Mouse (Mus musculus): ENCODE measurements around the gene Fam102a.
"Not testable (repeated sequence)": the region's sequence is repeated elsewhere in the genome, so short reads cannot be mapped to it uniquely, and the experiment has no call there.

The Fam102a gene

DNA sequence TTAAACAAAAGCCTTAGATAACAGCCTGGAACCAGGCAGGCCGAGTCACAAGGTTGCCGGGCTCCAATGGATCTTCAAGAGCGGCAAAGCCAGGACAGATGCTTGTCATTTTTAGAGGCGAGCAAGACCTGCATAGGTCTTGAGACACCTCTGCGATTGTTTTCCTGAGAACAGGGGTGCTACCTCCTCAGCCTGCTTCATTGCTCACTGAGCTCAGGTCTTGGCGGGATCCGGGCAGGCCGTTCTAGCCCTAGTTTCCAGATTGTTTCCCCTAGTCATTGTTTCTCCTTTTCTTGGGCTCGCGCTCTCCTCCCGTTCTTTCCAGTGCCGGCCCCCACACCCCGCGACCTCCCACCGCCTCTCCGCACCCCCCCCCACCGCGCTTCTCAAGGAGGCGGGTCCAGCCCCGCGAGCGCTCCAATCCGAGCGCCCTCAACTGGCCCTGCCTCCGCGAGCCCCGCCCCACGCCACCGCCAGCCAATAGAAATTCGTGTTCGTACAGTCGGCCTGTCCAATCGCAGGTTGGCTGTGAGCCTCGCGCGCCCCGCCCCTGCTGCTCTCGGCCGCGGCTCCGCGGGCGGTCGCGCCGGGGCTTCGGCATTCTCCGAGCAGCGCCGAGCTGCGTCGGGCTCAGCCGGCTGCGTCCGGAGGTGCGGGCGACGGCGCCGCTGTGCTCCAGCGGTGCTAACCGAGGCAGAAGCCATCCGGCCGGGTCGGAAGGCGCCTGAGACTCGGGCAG lies at the start of gene Fam102a:
TSS of gene Fam102a (plus strand) at position 600 of the 739 bp plus-strand sequence.
- in situ Hi-C loops (cut with MboI, MseI), result loop anchor here (10.0 kb wide), 1 partner anchor 580 kb away; the partner anchor contains the start of gene Aif1l

GRCm38 (mm10) chr2:32485751-32486150 lies 49.4 kb upstream of the Fam102a start:
- in situ Hi-C loops (cut with MboI, MseI), result loop anchor here (5.0 kb wide), 2 partner anchors 77 to 83 kb away; no protein-coding TSS in a partner anchor

- in situ Hi-C loops (cut with MboI, MseI), result loop anchor here (5.0 kb wide), 2 partner anchors 76 to 84 kb away; no protein-coding TSS in a partner anchor
Observed at GRCm38 (mm10) chr2:32486155-32486554, 49.0 kb upstream of the Fam102a start.

- in situ Hi-C loops (cut with MboI, MseI), result loop anchor here (5.0 kb wide), 2 partner anchors 75 to 85 kb away; no protein-coding TSS in a partner anchor
Observed at GRCm38 (mm10) chr2:32487124-32487623, 48.0 kb upstream of the Fam102a start.

DNA sequence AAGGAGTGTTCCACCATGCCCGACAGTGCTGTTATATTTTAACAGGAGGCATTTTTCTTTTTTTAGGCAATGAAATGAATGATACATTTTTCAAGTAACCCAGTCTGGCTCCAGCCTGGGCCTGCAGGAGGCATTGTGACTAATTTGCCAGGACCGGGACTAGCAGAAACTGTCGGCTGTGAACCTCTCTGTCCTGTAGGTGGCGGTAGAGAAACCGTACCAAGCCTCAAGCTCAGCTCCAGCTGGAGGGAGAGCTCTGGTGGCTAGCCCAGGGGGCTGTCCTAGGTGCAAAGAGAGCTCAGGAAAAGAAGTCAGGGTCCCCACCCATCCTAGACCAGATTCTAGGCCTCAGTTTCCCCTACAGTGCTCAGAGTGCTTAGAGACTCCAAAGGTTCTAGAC lies 46.5 kb upstream of the Fam102a start:
- in situ Hi-C loops (cut with MboI, MseI), result loop anchor here (5.0 kb wide), 2 partner anchors 74 to 86 kb away; no protein-coding TSS in a partner anchor

- in situ Hi-C loops (cut with MboI, MseI), result not testable (repeated sequence)
Observed at GRCm38 (mm10) chr2:32490730-32491129, 44.4 kb upstream of the Fam102a start.

GRCm38 (mm10) chr2:32492661-32493060 lies 42.5 kb upstream of the Fam102a start:
- in situ Hi-C loops (cut with MboI, MseI), result no loop called here

DNA sequence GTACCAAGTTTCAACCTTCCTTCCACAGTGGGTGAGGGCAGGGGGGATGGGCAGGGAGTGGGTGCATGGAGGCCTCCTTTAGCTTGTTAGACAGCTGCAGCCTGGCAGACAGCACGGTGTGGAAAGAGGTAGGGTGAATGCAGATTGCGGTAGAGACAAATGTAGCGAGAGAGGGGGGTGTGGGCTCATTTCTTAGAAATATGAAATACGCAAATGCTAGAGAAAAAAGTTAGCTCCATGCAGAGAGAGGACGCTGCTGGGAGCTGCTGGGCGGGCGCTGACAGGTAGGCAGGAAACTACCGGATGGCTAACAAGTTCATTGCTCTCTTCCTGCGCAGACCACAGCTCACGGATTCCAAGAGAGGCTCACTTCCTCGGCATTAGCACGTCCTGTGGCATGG lies 41.8 kb upstream of the Fam102a start:
- in situ Hi-C loops (cut with MboI, MseI), result no loop called here

- in situ Hi-C loops (cut with MboI, MseI), result no loop called here
Observed at GRCm38 (mm10) chr2:32494522-32494921, 40.6 kb upstream of the Fam102a start.

- in situ Hi-C loops (cut with MboI, MseI), result no loop called here
Observed at GRCm38 (mm10) chr2:32495185-32495726, 39.9 kb upstream of the Fam102a start.

DNA sequence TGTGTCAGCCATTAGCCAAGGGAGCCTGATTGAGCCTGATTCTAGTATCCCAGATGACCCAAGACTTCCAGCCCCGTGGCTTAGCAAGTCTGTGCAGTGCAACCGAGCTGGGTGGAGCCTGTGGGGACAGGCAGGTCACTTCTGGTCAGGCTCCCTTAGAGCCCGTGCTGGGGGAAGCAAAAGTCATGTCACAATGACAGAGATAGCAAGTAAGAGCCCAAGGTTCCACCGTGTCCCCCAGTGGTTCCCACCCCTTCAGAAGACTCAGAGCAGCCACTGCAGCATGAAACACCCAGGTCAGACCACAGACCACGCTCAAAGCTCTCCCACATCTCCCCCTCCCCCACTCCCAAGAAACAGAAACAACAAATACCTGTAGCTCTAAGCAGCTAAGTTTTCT lies 38.9 kb upstream of the Fam102a start:
- in situ Hi-C loops (cut with MboI, MseI), result no loop called here

GRCm38 (mm10) chr2:32499365-32499764 lies 35.8 kb upstream of the Fam102a start:
- in situ Hi-C loops (cut with MboI, MseI), result no loop called here

- in situ Hi-C loops (cut with MboI, MseI), result no loop called here
Observed at GRCm38 (mm10) chr2:32500461-32500860, 34.7 kb upstream of the Fam102a start.

GRCm38 (mm10) chr2:32501754-32502324 lies 33.3 kb upstream of the Fam102a start:
- in situ Hi-C loops (cut with MboI, MseI), result no loop called here

DNA sequence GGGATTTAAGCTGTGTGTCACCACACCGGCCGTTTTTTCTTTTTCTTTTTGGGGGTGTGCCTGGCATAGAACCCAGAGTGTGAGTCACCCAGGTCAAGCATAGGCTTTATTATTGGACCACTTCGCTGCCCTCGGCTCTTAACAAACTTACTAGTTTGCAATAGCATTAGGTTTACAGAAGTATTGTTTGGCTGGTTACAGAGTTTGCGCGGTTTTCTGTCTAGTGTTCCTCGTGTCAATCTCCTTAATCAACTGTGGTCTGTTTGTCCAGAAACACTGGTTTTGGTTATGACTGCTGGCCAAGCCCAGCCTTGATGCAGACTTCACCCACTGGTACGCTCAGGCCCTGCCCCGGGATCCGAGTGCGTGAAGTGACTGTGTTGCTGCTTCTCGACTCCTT lies 32.3 kb upstream of the Fam102a start:
- in situ Hi-C loops (cut with MboI, MseI), result no loop called here

GRCm38 (mm10) chr2:32503588-32503987 lies 31.5 kb upstream of the Fam102a start:
- in situ Hi-C loops (cut with MboI, MseI), result no loop called here

GRCm38 (mm10) chr2:32505536-32505935 lies 29.6 kb upstream of the Fam102a start:
- in situ Hi-C loops (cut with MboI, MseI), result no loop called here

DNA sequence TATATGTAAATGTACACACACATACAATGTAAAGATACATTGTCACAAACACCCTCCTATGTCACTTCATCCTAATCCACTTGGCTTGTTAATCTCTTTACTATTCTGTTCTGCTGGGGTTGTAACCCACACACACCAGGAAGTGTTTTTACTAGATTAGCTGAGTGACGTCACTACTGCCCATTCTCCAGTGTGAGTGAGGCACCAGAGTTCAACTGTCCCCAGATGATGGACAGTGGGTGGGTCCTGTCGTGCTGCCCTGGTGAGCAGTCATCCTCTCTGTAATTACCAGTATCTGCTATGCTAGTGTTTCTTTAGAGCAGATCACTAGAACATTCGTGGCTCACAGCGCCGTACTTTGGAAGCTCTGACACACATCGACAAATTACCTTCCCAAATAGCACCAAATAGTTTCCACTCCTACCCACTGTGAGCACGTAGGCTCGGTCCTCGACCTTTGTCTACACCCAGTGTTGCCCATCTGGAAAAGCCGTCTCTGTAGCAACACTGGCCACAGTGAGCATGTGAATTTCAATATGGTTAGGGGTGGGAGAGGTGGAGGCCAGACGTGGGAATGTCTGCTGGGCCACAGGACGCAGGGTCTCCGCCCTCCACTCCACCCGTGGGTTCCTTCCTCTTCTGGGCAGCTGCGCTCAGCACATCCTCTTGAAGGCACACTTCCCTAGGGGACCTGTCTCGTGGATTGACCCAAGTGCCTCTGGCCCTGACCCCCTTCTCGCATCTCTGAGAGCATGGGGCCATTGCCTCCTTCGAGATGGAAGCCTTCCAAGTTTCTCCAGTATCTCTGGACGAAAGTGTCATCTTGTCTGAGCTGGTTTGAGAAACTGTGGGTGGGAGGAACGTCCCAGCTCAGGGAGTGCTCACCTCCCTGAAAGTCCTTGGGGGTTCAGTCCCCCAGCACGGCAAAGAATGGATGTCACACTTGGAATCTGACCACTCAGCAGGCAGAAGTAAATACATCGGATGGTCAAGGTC lies 28.2 kb upstream of the Fam102a start:
- in situ Hi-C loops (cut with MboI, MseI), result no loop called here

- in situ Hi-C loops (cut with MboI, MseI), result no loop called here
Observed at GRCm38 (mm10) chr2:32507906-32508305, 27.2 kb upstream of the Fam102a start.

DNA sequence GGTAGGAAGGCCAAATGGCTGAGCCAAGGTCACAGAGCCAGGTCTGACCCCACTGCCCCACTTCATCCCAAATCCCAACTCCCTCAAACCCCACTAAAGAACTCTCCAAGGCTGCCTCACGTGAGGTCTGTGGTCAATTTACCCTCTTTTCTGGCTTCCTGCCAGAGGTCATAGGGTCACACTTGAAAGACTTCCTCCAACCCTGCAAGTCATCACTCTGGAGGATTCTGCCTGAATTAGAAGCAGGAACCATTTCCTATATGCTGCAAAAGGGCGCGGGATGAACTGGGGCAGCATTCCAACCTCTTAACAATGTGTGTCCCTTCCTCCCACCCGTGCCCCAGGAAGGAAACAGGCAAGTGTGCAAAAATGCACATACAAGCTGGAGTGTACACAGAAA lies 25.8 kb upstream of the Fam102a start:
- in situ Hi-C loops (cut with MboI, MseI), result no loop called here

GRCm38 (mm10) chr2:32509896-32510295 lies 25.2 kb upstream of the Fam102a start:
- in situ Hi-C loops (cut with MboI, MseI), result no loop called here
